Mouse (Mus musculus) lung, postnatal 25 days (tissue): ENCODE data around the gene Kctd7.

Source experiments
- DNase-seq: peaks from one replicate; pipeline ENCODE4 v3.0.0; 2022; ENCODE audit warnings: low spot score

The Kctd7 gene

GRCm38 (mm10) chr5:130192356-130192944 lies 47.8 kb downstream of the Kctd7 start:
- DNase-seq: peak; percentile 84

GRCm38 (mm10) chr5:130193760-130194159 lies 49.1 kb downstream of the Kctd7 start:
- no peak for DNase-seq

- DNase-seq: no peak
Observed at GRCm38 (mm10) chr5:130196307-130196706, 51.6 kb downstream of the Kctd7 start.

- DNase-seq: no peak
Observed at GRCm38 (mm10) chr5:130197454-130197853, 52.8 kb downstream of the Kctd7 start.

- DNase-seq: no peak
Observed at GRCm38 (mm10) chr5:130197981-130198380, 53.3 kb downstream of the Kctd7 start.

GRCm38 (mm10) chr5:130200233-130201029 lies 55.8 kb downstream of the Kctd7 start:
- peak; percentile 76 for DNase-seq

GRCm38 (mm10) chr5:130203948-130204347 lies 59.3 kb downstream of the Kctd7 start:
- DNase-seq: no peak

- DNase-seq: no peak
Observed at GRCm38 (mm10) chr5:130204560-130204959, 59.9 kb downstream of the Kctd7 start.
